In the genomic region with DNA sequence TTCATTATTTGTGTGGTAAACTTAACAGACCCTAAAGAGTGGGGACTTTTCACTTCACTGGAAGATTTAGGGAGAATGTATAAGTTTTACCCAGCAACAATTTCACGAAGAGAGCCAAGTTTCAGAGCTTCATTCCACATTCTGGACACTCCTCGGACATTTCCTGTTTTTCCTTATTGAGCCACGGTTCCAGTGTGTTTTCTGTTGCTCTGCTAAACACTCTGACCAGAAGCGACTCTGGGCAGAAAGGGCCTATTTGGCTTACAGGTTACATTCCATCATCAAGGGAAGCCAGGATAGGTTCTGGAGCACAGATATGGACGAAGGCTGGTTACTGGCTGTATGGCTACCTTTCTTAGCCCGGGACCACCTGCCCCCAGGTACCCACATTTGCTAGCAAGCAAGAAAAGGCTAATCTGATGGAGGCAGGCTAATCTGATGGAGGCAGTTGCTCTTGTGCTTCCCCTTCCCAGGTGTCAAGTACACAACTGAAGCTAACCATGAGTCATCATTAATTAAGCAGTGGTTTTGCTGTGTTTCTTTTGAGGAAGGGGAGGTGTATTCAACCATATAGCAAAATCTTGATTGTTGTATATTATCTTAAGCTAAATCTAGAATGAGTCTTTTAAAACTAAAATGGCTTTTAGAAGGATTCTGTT, we compare ENCODE assay signal across 8 mouse cellular contexts. TPM values are rescaled to one million over a fixed set of nuclear protein-coding genes. Genes with fewer than 3 reads are reported as not detected.
DNase-seq lines count a peak whose midpoint lies in the region; ATAC-seq and TF ChIP-seq lines count a peak whose summit lies in the region.

No protein-coding gene starts in this region.

- no peak for DNase-seq in kidney, adult 8-10 months
- DNase-seq in hindbrain, embryonic 14.5 days (ENCODE audit: low spot score): no peak
- no peak for DNase-seq in adrenal gland, postnatal 14 days
- no peak for DNase-seq in gastrocnemius, postnatal 14 days
- DNase-seq in adrenal gland, adult (ENCODE audit: inconsistent age in 2 of 2, low spot score in 1 of 2): no peak

- peak overlapping the region; percentile 81 for H3K4me2 ChIP-seq in kidney, embryonic 15.5 days
- H3K4me2 ChIP-seq in hindbrain, embryonic 14.5 days (replicated peaks): peak overlapping the region; percentile 76
- peak overlapping the region; percentile 58 for H3K4me2 ChIP-seq in midbrain, embryonic 16.5 days (ENCODE audit: low read length)

- no peak for TF ChIP-seq POLR2A in bone marrow, adult 2 months (IDR thresholded peaks at IDR 0.05; ENCODE audit: borderline replicate concordance, control insufficient read depth, low read depth, low read length)

- H3K27me3 ChIP-seq in kidney, embryonic 15.5 days: no peaks in the 10 kb centered on the region
- H3K27me3 ChIP-seq in hindbrain, embryonic 14.5 days (ENCODE audit: control insufficient read depth, insufficient read depth, low read length): no peaks in the 10 kb centered on the region
- no peaks in the 10 kb centered on the region for H3K27me3 ChIP-seq in midbrain, embryonic 16.5 days (ENCODE audit: control insufficient read depth, insufficient read depth, low read depth, low read length)

- no peaks in the 10 kb centered on the region for H3K9me3 ChIP-seq in kidney, embryonic 15.5 days (replicated peaks)
- H3K9me3 ChIP-seq in hindbrain, embryonic 14.5 days (ENCODE audit: control insufficient read depth, low read length): no peaks in the 10 kb centered on the region
- no peaks in the 10 kb centered on the region for H3K9me3 ChIP-seq in midbrain, embryonic 16.5 days (replicated peaks; ENCODE audit: control insufficient read depth, low read length, poor library complexity, severe bottlenecking)

- 62% methylated on average over 6 of the region's 6 CpGs for WGBS in kidney, embryonic 15.5 days
- 44% methylated on average over 6 of the region's 6 CpGs for whole genome bisulfite sequencing in bone marrow, adult 2 months
- 74% methylated on average over 6 of the region's 6 CpGs for WGBS in hindbrain, embryonic 14.5 days
- 76% methylated on average over 6 of the region's 6 CpGs for WGBS in midbrain, embryonic 16.5 days

- no peak for ATAC-seq in kidney, embryonic 15.5 days (replicated peaks; ENCODE audit: low FRiP score)
- ATAC-seq in hindbrain, embryonic 14.5 days (ENCODE audit: low FRiP score): no peak
- no peak for ATAC-seq in midbrain, embryonic 16.5 days

- intact Hi-C loops in gastrocnemius, postnatal 14 days (cut with DNase I; ENCODE audit: low total_unique reads): no loop called here

- TF ChIP-seq CTCF in bone marrow, adult 2 months (IDR thresholded peaks at IDR 0.05; ENCODE audit: control insufficient read depth, insufficient read depth, low read length): no peak

- H3K36me3 ChIP-seq in kidney, embryonic 15.5 days: peaks cover 11% of the 10 kb centered on the region
- peaks cover 16% of the 10 kb centered on the region for H3K36me3 ChIP-seq in hindbrain, embryonic 14.5 days (replicated peaks; ENCODE audit: control insufficient read depth, insufficient read depth)
- no peaks in the 10 kb centered on the region for H3K36me3 ChIP-seq in midbrain, embryonic 16.5 days (ENCODE audit: control insufficient read depth, insufficient read depth, low read length)

- peaks cover 12% of the 10 kb centered on the region for H3K4me1 ChIP-seq in kidney, embryonic 15.5 days
- H3K4me1 ChIP-seq in bone marrow, adult 2 months (ENCODE audit: control insufficient read depth, insufficient read depth, low read length): no peaks in the 10 kb centered on the region
- peaks cover 16% of the 10 kb centered on the region for H3K4me1 ChIP-seq in hindbrain, embryonic 14.5 days (replicated peaks; ENCODE audit: control insufficient read depth, insufficient read depth, low read length)
- H3K4me1 ChIP-seq in midbrain, embryonic 16.5 days (ENCODE audit: control insufficient read depth, insufficient read depth, low read length): peaks cover 18% of the 10 kb centered on the region

- H3K27ac ChIP-seq in kidney, embryonic 15.5 days: no peak overlapping the region
- peak overlapping the region; percentile 44; the same call in 1 of the 2 replicates for H3K27ac ChIP-seq in bone marrow, adult 2 months (ENCODE audit: control insufficient read depth, insufficient read depth, low read depth, low read length, poor library complexity)
- H3K27ac ChIP-seq in hindbrain, embryonic 14.5 days: no peak overlapping the region
- H3K27ac ChIP-seq in midbrain, embryonic 16.5 days (ENCODE audit: low read length): no peak overlapping the region

- no peak overlapping the region for H3K9ac ChIP-seq in kidney, embryonic 15.5 days
- peak overlapping the region; percentile 86; the same call in 1 of the 2 replicates for H3K9ac ChIP-seq in hindbrain, embryonic 14.5 days
- peak overlapping the region; percentile 22; the same call in 1 of the 2 replicates for H3K9ac ChIP-seq in midbrain, embryonic 16.5 days (ENCODE audit: low read depth, low read length)

- peak overlapping the region; percentile 96 for H3K4me3 ChIP-seq in kidney, embryonic 15.5 days (replicated peaks)
- H3K4me3 ChIP-seq in bone marrow, adult 2 months (replicated peaks; ENCODE audit: control insufficient read depth, low read depth, low read length): peak overlapping the region; percentile 31
- peak overlapping the region; percentile 83; the same call in 1 of the 2 replicates for H3K4me3 ChIP-seq in hindbrain, embryonic 14.5 days (replicated peaks; ENCODE audit: low read length)
- H3K4me3 ChIP-seq in midbrain, embryonic 16.5 days (ENCODE audit: low read depth, low read length): peak overlapping the region; percentile 71

RNA-seq across cellular contexts. Expression of gene Whamm, which starts 1.7 kb away (rescaled TPM):
- 3.9 and 4.6 TPM in 2 replicates for polyA plus RNA-seq in kidney, embryonic 15.5 days (2015; fragmentation: Nextera tagmentation; extraction: Ambion mirVana)
- polyA plus RNA-seq in bone marrow, adult 2 months (2011; ENCODE audit: insufficient read depth, insufficient read length, low replicate concordance, missing spikeins): 11.3 and 18.2 TPM in 2 replicates
- polyA plus RNA-seq in hindbrain, embryonic 14.5 days (2014; fragmentation: Nextera tagmentation; extraction: Ambion mirVana): 8.5 and 9.9 TPM in 2 replicates
- polyA plus RNA-seq in midbrain, embryonic 16.5 days (2015; fragmentation: Nextera tagmentation; extraction: Ambion mirVana): 4.3 TPM in 2 replicates
- 16.1 and 18.3 TPM in 2 replicates for total RNA-seq in adrenal gland, postnatal 14 days (2021)
- total RNA-seq in gastrocnemius, postnatal 14 days (2021): 1 to 10 TPM; 4.8 to 5.7 TPM

RNA-seq across cellular contexts. Expression of gene Fsd2, which starts 6.0 kb away (rescaled TPM):
- polyA plus RNA-seq in kidney, embryonic 15.5 days (2015; fragmentation: Nextera tagmentation; extraction: Ambion mirVana): 0.25 and 0.63 TPM in 2 replicates
- 0.75 and 1.1 TPM in 2 replicates for polyA plus RNA-seq in bone marrow, adult 2 months (2011; ENCODE audit: insufficient read depth, insufficient read length, low replicate concordance, missing spikeins)
- polyA plus RNA-seq in hindbrain, embryonic 14.5 days (2014; fragmentation: Nextera tagmentation; extraction: Ambion mirVana): 0.10 and 0.21 TPM in 2 replicates
- polyA plus RNA-seq in midbrain, embryonic 16.5 days (2015; fragmentation: Nextera tagmentation; extraction: Ambion mirVana): 0.19 and 0.25 TPM in 2 replicates
- 1.3 and 2.0 TPM in 2 replicates for total RNA-seq in adrenal gland, postnatal 14 days (2021)
- 100 to 1,000 TPM; 204 to 220 TPM for total RNA-seq in gastrocnemius, postnatal 14 days (2021)

Comparison
In these comparisons a context has a peak if more than half of its experiments do, and no peak if none do; other contexts are left out.
1. H3K4me3 ChIP-seq: peak in every context shown above with its lines; median percentile 96 in kidney, embryonic 15.5 days; 83 in hindbrain, embryonic 14.5 days; 71 in midbrain, embryonic 16.5 days; 31 in bone marrow, adult 2 months.